Mouse (Mus musculus): ENCODE data around the gene Vezt. TPM values are rescaled to one million over a fixed set of nuclear protein-coding genes. Genes with fewer than 3 reads are reported as not detected.

The Vezt gene
- total RNA-seq, 2 experiments from 2014 or later: 54.1 to 59.7 TPM

GRCm38 (mm10) chr10:94038366-94039260, 3.0 kb upstream of the Vezt start:
- no peak for DNase-seq (ENCODE audit: low spot score)

- no peak for DNase-seq (ENCODE audit: low spot score)
Observed at GRCm38 (mm10) chr10:94037596-94037995, 2.0 kb upstream of the Vezt start.

GRCm38 (mm10) chr10:94037196-94037595, 1.6 kb upstream of the Vezt start:
- DNase-seq (ENCODE audit: low spot score): no peak

GRCm38 (mm10) chr10:94036375-94036758, 750 bp upstream of the Vezt start:
- DNase-seq (ENCODE audit: low spot score): no peak

GRCm38 (mm10) chr10:94034876-94035657, 550 bp downstream of the Vezt start:
- peak; percentile 26 for DNase-seq (ENCODE audit: low spot score)

GRCm38 (mm10) chr10:94031164-94031563, 4.5 kb downstream of the Vezt start:
- DNase-seq (ENCODE audit: low spot score): no peak

- no peak for DNase-seq (ENCODE audit: low spot score)
Observed at GRCm38 (mm10) chr10:94028493-94028892, 7.1 kb downstream of the Vezt start.

- no peak for DNase-seq (ENCODE audit: low spot score)
Observed at GRCm38 (mm10) chr10:94025079-94025478, 10.5 kb downstream of the Vezt start.

GRCm38 (mm10) chr10:94021059-94021458, 14.6 kb downstream of the Vezt start:
- DNase-seq (ENCODE audit: low spot score): no peak

- DNase-seq (ENCODE audit: low spot score): no peak
Observed at GRCm38 (mm10) chr10:94020587-94020986, 15.0 kb downstream of the Vezt start.

GRCm38 (mm10) chr10:94017455-94017854, 18.2 kb downstream of the Vezt start:
- no peak for DNase-seq (ENCODE audit: low spot score)

- no peak for DNase-seq (ENCODE audit: low spot score)
Observed at GRCm38 (mm10) chr10:94014200-94014599, 21.4 kb downstream of the Vezt start.

GRCm38 (mm10) chr10:94013196-94013595, 22.4 kb downstream of the Vezt start:
- DNase-seq (ENCODE audit: low spot score): peak; percentile 54

GRCm38 (mm10) chr10:94011024-94011423, 24.6 kb downstream of the Vezt start:
- no peak for DNase-seq (ENCODE audit: low spot score)

- no peak for DNase-seq (ENCODE audit: low spot score)
Observed at GRCm38 (mm10) chr10:94009991-94010679, 25.5 kb downstream of the Vezt start.

- DNase-seq (ENCODE audit: low spot score): no peak
Observed at GRCm38 (mm10) chr10:94008356-94008755, 27.3 kb downstream of the Vezt start.

GRCm38 (mm10) chr10:94000223-94000622, 35.4 kb downstream of the Vezt start:
- DNase-seq (ENCODE audit: low spot score): no peak

GRCm38 (mm10) chr10:93999357-93999756, 36.3 kb downstream of the Vezt start:
- no peak for DNase-seq (ENCODE audit: low spot score)

- no peak for DNase-seq (ENCODE audit: low spot score)
Observed at GRCm38 (mm10) chr10:93995100-93995499, 40.5 kb downstream of the Vezt start.

- no peak for DNase-seq (ENCODE audit: low spot score)
Observed at GRCm38 (mm10) chr10:93994136-93994535, 41.5 kb downstream of the Vezt start.

GRCm38 (mm10) chr10:93985357-93985756, 50.3 kb downstream of the Vezt start:
- DNase-seq (ENCODE audit: low spot score): no peak

- no peak for DNase-seq (ENCODE audit: low spot score)
Observed at GRCm38 (mm10) chr10:93969306-93969705, 66.3 kb downstream of the Vezt start.

Measured in gastrocnemius, adult 18-20 months (tissue).